Mouse (Mus musculus): ENCODE data around the gene Lrrfip1. TPM values are rescaled to one million over a fixed set of nuclear protein-coding genes. Genes with fewer than 3 reads are reported as not detected.

The Lrrfip1 gene
- total and polyA plus RNA-seq, 2 experiments from 2014 or later = 52.4 to 62.0 TPM

- Histone ChIP-seq H3K9me3 (ENCODE audit: low read length) (no peaks in the 10 kb centered on the region), H3K4me3 (ENCODE audit: low read depth, low read length) (no peak overlapping the region), H3K27ac (ENCODE audit: low read depth, low read length) (no peak overlapping the region), H3K9ac (no peak overlapping the region), H3K4me2 (ENCODE audit: low read depth) (no peak overlapping the region), H3K4me1 (ENCODE audit: insufficient read depth) (no peaks in the 10 kb centered on the region), H3K27me3 (ENCODE audit: insufficient read depth, low read length) (no peaks in the 10 kb centered on the region), H3K36me3 (ENCODE audit: insufficient read depth) (no peaks in the 10 kb centered on the region; the same call in 1 of the 2 replicates)
- TF ChIP-seq CTCF (IDR thresholded peaks at IDR 0.05; ENCODE audit: low read depth) = no peak
- ATAC-seq = peak; percentile 14; the same call in 1 of the 2 replicates
- WGBS = 84% methylated on average over 5 of the region's 5 CpGs
- DNase-seq = no peak
These were observed 88.2 kb downstream of the Lrrfip1 start for GRCm38 (mm10) chr1:91086748-91087147.

- WGBS = 78% methylated on average over 7 of the region's 7 CpGs
- no peak for DNase-seq
- TF ChIP-seq CTCF (IDR thresholded peaks at IDR 0.05; ENCODE audit: low read depth) = no peak
- no peak overlapping the region for H3K9ac ChIP-seq
- H3K4me3 ChIP-seq (ENCODE audit: low read depth, low read length) = no peak overlapping the region
- H3K9me3 ChIP-seq (ENCODE audit: low read length) = no peaks in the 10 kb centered on the region
- H3K4me1 ChIP-seq (ENCODE audit: insufficient read depth) = no peaks in the 10 kb centered on the region
- no peaks in the 10 kb centered on the region for H3K27me3 ChIP-seq (ENCODE audit: insufficient read depth, low read length)
- no peak for ATAC-seq
- H3K27ac ChIP-seq (ENCODE audit: low read depth, low read length) = no peak overlapping the region
- H3K36me3 ChIP-seq (ENCODE audit: insufficient read depth) = no peaks in the 10 kb centered on the region; the same call in 1 of the 2 replicates
- H3K4me2 ChIP-seq (ENCODE audit: low read depth) = no peak overlapping the region
These were observed 89.5 kb downstream of the Lrrfip1 start for GRCm38 (mm10) chr1:91088027-91088426.

GRCm38 (mm10) chr1:91088941-91089340 lies 90.4 kb downstream of the Lrrfip1 start:
- WGBS = 85% methylated on average over 8 of the region's 8 CpGs
- no peaks in the 10 kb centered on the region for H3K9me3 ChIP-seq (ENCODE audit: low read length)
- DNase-seq (no peak), ATAC-seq (no peak)
- H3K27ac ChIP-seq (ENCODE audit: low read depth, low read length) = no peak overlapping the region
- no peak overlapping the region for H3K9ac ChIP-seq
- TF ChIP-seq CTCF (IDR thresholded peaks at IDR 0.05; ENCODE audit: low read depth) = no peak
- no peak overlapping the region for H3K4me2 ChIP-seq (ENCODE audit: low read depth)
- H3K4me3 ChIP-seq (ENCODE audit: low read depth, low read length) = no peak overlapping the region
- no peaks in the 10 kb centered on the region for H3K4me1 ChIP-seq (ENCODE audit: insufficient read depth)
- H3K27me3 ChIP-seq (ENCODE audit: insufficient read depth, low read length) = no peaks in the 10 kb centered on the region
- H3K36me3 ChIP-seq (ENCODE audit: insufficient read depth) = no peaks in the 10 kb centered on the region; the same call in 1 of the 2 replicates

GRCm38 (mm10) chr1:91090456-91090855 lies 91.9 kb downstream of the Lrrfip1 start:
- Histone ChIP-seq H3K36me3 (ENCODE audit: insufficient read depth) (no peaks in the 10 kb centered on the region), H3K27me3 (ENCODE audit: insufficient read depth, low read length) (no peaks in the 10 kb centered on the region), H3K4me1 (ENCODE audit: insufficient read depth) (no peaks in the 10 kb centered on the region), H3K9ac (no peak overlapping the region), H3K9me3 (ENCODE audit: low read length) (no peaks in the 10 kb centered on the region), H3K4me2 (ENCODE audit: low read depth) (no peak overlapping the region), H3K27ac (ENCODE audit: low read depth, low read length) (no peak overlapping the region), H3K4me3 (ENCODE audit: low read depth, low read length) (no peak overlapping the region)
- DNase-seq = no peak
- ATAC-seq = no peak
- TF ChIP-seq CTCF (IDR thresholded peaks at IDR 0.05; ENCODE audit: low read depth) = no peak
- WGBS = 73% methylated on average over 6 of the region's 6 CpGs

GRCm38 (mm10) chr1:91092451-91092850 lies 93.9 kb downstream of the Lrrfip1 start:
- TF ChIP-seq CTCF (IDR thresholded peaks at IDR 0.05; ENCODE audit: low read depth) = no peak
- H3K9ac ChIP-seq = no peak overlapping the region
- no peaks in the 10 kb centered on the region for H3K9me3 ChIP-seq (ENCODE audit: low read length)
- whole genome bisulfite sequencing = 75% methylated on average over 6 of the region's 6 CpGs
- no peaks in the 10 kb centered on the region for H3K4me1 ChIP-seq (ENCODE audit: insufficient read depth)
- no peak overlapping the region for H3K4me3 ChIP-seq (ENCODE audit: low read depth, low read length)
- no peak overlapping the region for H3K27ac ChIP-seq (ENCODE audit: low read depth, low read length)
- H3K4me2 ChIP-seq (ENCODE audit: low read depth) = no peak overlapping the region
- DNase-seq = no peak
- no peaks in the 10 kb centered on the region for H3K27me3 ChIP-seq (ENCODE audit: insufficient read depth, low read length)
- ATAC-seq = no peak
- no peaks in the 10 kb centered on the region for H3K36me3 ChIP-seq (ENCODE audit: insufficient read depth)

GRCm38 (mm10) chr1:91093296-91093695 lies 94.8 kb downstream of the Lrrfip1 start:
- no peak overlapping the region for H3K4me2 ChIP-seq (ENCODE audit: low read depth)
- no peak for ATAC-seq
- no peaks in the 10 kb centered on the region for H3K36me3 ChIP-seq (ENCODE audit: insufficient read depth)
- H3K4me3 ChIP-seq (ENCODE audit: low read depth, low read length) = no peak overlapping the region
- H3K27me3 ChIP-seq (ENCODE audit: insufficient read depth, low read length) = no peaks in the 10 kb centered on the region
- H3K27ac ChIP-seq (ENCODE audit: low read depth, low read length) = no peak overlapping the region
- no peak for DNase-seq
- 78% methylated on average over 2 of the region's 2 CpGs for WGBS
- H3K4me1 ChIP-seq (ENCODE audit: insufficient read depth) = no peaks in the 10 kb centered on the region
- TF ChIP-seq CTCF (IDR thresholded peaks at IDR 0.05; ENCODE audit: low read depth) = no peak
- H3K9me3 ChIP-seq (ENCODE audit: low read length) = no peaks in the 10 kb centered on the region
- H3K9ac ChIP-seq = no peak overlapping the region

- H3K4me1 ChIP-seq (ENCODE audit: insufficient read depth) = no peaks in the 10 kb centered on the region
- no peaks in the 10 kb centered on the region for H3K27me3 ChIP-seq (ENCODE audit: insufficient read depth, low read length)
- no peak for TF ChIP-seq CTCF (IDR thresholded peaks at IDR 0.05; ENCODE audit: low read depth)
- H3K4me2 ChIP-seq (ENCODE audit: low read depth) = no peak overlapping the region
- no peak overlapping the region for H3K9ac ChIP-seq
- DNase-seq (no peak), ATAC-seq (no peak)
- WGBS = 93% methylated on average over 5 of the region's 5 CpGs
- no peak overlapping the region for H3K4me3 ChIP-seq (ENCODE audit: low read depth, low read length)
- no peaks in the 10 kb centered on the region for H3K36me3 ChIP-seq (ENCODE audit: insufficient read depth)
- H3K9me3 ChIP-seq (ENCODE audit: low read length) = no peaks in the 10 kb centered on the region
- no peak overlapping the region for H3K27ac ChIP-seq (ENCODE audit: low read depth, low read length)
These were observed 95.5 kb downstream of the Lrrfip1 start for GRCm38 (mm10) chr1:91094001-91094400.

GRCm38 (mm10) chr1:91095258-91095657 lies 96.7 kb downstream of the Lrrfip1 start:
- Histone ChIP-seq H3K27me3 (ENCODE audit: insufficient read depth, low read length) (no peaks in the 10 kb centered on the region), H3K9me3 (ENCODE audit: low read length) (no peaks in the 10 kb centered on the region), H3K36me3 (ENCODE audit: insufficient read depth) (no peaks in the 10 kb centered on the region), H3K9ac (no peak overlapping the region), H3K4me1 (ENCODE audit: insufficient read depth) (no peaks in the 10 kb centered on the region), H3K4me3 (ENCODE audit: low read depth, low read length) (no peak overlapping the region), H3K27ac (ENCODE audit: low read depth, low read length) (no peak overlapping the region), H3K4me2 (ENCODE audit: low read depth) (no peak overlapping the region)
- TF ChIP-seq CTCF (IDR thresholded peaks at IDR 0.05; ENCODE audit: low read depth) = no peak
- no peak for DNase-seq
- ATAC-seq = no peak
- 88% methylated on average over 3 of the region's 3 CpGs for WGBS
